Mouse (Mus musculus) stomach, postnatal 0 days (tissue): Measurements from ENCODE around the gene Sh3pxd2a.

Experiments
- CTCF ChIP-seq: IDR thresholded peaks from 2 replicates; pipeline ENCODE4 v1.5.1; 2016; ENCODE audit warnings: antibody characterized with exemption, low read depth, mild to moderate bottlenecking, moderate library complexity
- EP300 ChIP-seq: optimal IDR thresholded peaks from 2 replicates; pipeline ENCODE3; 2016; ENCODE audit warnings: antibody characterized with exemption

DNA sequence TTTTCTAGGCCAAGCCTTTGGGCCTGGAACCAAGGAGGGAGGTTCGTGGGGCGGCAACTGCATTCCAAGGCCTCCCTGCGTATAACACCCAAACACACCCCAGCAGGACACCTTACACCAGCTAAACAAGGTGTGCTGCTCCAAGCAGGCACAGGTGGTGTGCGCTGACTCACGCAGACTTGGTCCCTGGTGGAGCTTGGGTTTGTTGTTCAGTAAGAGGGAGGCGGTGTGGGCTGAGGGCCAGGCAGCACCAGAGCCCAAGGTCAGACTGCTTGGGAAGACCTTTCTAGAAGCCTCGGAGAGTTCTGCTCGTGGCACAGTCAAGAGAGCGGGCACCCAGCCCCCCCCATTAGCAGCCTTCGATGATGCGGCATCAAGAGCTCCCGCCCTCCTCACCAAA lies 48.0 kb downstream of the Sh3pxd2a start:
- TF ChIP-seq CTCF, result no peak
- no peak for TF ChIP-seq EP300
